Mouse (Mus musculus): ENCODE measurements around the gene Ccdc102a. TPM values are rescaled to one million over a fixed set of nuclear protein-coding genes. Genes with fewer than 3 reads are reported as not detected.

Gene Ccdc102a
- total and polyA plus RNA-seq, 3 experiments = 5.0 to 6.4 (median 5.7) TPM

- intact Hi-C loops (cut with DNase I) = no loop called here
- TF ChIP-seq POLR2A (IDR thresholded peaks at IDR 0.05; ENCODE audit: insufficient read depth, low read depth, low read length) = no peak
- WGBS = 71% methylated on average over 3 of the region's 3 CpGs
These were observed 17.3 kb upstream of the Ccdc102a start for GRCm38 (mm10) chr8:94935172-94935571.

GRCm38 (mm10) chr8:94933918-94934317 lies 16.0 kb upstream of the Ccdc102a start:
- intact Hi-C loops (cut with DNase I) = no loop called here
- Histone ChIP-seq H3K79me2 (replicated peaks; ENCODE audit: control insufficient read depth, insufficient read depth, low read length) (no peaks in the 10 kb centered on the region), H3K27ac (no peak overlapping the region), H3K27me3 (ENCODE audit: control insufficient read depth, insufficient read depth, low read length) (no peaks in the 10 kb centered on the region), H3K4me3 (no peak overlapping the region), H3K36me3 (ENCODE audit: control insufficient read depth, insufficient read depth, low read length) (no peaks in the 10 kb centered on the region), H3K4me1 (ENCODE audit: control insufficient read depth, insufficient read depth, low read length) (no peaks in the 10 kb centered on the region), H3K9ac (ENCODE audit: low read depth, low read length) (no peak overlapping the region)
- no peak for DNase-seq
- 47% methylated on average over 5 of the region's 5 CpGs for WGBS
- TF ChIP-seq CTCF (IDR thresholded peaks at IDR 0.05) (no peak), EP300 (IDR thresholded peaks at IDR 0.05; ENCODE audit: insufficient read depth, low read depth, low read length) (no peak), POLR2A (IDR thresholded peaks at IDR 0.05; ENCODE audit: insufficient read depth, low read depth, low read length) (no peak)

More at GRCm38 (mm10) chr8:94935172-94935571, 17.3 kb upstream of the Ccdc102a start:
- H3K27ac ChIP-seq = no peak overlapping the region
- H3K27me3 ChIP-seq (ENCODE audit: control insufficient read depth, insufficient read depth, low read length) = no peaks in the 10 kb centered on the region
- H3K4me3 ChIP-seq = no peak overlapping the region
- no peaks in the 10 kb centered on the region for H3K36me3 ChIP-seq (ENCODE audit: control insufficient read depth, insufficient read depth, low read length)
- no peak overlapping the region for H3K9ac ChIP-seq (ENCODE audit: low read depth, low read length)
- no peak for DNase-seq
- no peaks in the 10 kb centered on the region for H3K79me2 ChIP-seq (replicated peaks; ENCODE audit: control insufficient read depth, insufficient read depth, low read length)
- no peaks in the 10 kb centered on the region for H3K4me1 ChIP-seq (ENCODE audit: control insufficient read depth, insufficient read depth, low read length)

DNA sequence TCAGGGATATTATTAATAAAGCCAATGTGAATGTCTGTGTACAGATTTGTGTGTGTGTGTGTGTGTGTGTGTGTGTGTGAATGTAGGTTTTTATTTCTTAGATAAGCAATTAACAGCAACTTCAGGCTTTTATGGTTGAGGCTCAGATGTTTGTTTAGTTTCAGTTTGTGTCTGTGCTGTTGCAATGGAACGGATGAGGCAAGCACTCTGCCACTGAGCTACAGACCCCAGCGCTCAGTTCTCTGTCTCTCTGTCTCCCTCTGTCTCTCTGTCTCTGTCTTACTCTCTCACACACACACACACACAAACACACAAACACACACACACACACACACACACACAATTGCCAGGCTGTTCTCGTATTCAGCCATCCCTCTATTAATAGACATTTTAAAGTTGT lies 10.3 kb upstream of the Ccdc102a start:
- TF ChIP-seq POLR2A (IDR thresholded peaks at IDR 0.05; ENCODE audit: insufficient read depth, low read depth, low read length) = no peak
- TF ChIP-seq CTCF (IDR thresholded peaks at IDR 0.05) = no peak
- no peak for TF ChIP-seq EP300 (IDR thresholded peaks at IDR 0.05; ENCODE audit: insufficient read depth, low read depth, low read length)
- intact Hi-C loops (cut with DNase I) = no loop called here
- Histone ChIP-seq H3K27me3 (ENCODE audit: control insufficient read depth, insufficient read depth, low read length) (no peaks in the 10 kb centered on the region), H3K36me3 (ENCODE audit: control insufficient read depth, insufficient read depth, low read length) (no peaks in the 10 kb centered on the region), H3K79me2 (replicated peaks; ENCODE audit: control insufficient read depth, insufficient read depth, low read length) (no peaks in the 10 kb centered on the region), H3K27ac (no peak overlapping the region), H3K9ac (ENCODE audit: low read depth, low read length) (no peak overlapping the region), H3K4me1 (ENCODE audit: control insufficient read depth, insufficient read depth, low read length) (no peaks in the 10 kb centered on the region), H3K4me3 (no peak overlapping the region)
- no peak for DNase-seq
- 91% methylated on average over 3 of the region's 3 CpGs for WGBS

GRCm38 (mm10) chr8:94923405-94923804 lies 5.5 kb upstream of the Ccdc102a start, which contains the start of gene Adgrg5:
Gene Adgrg5 (plus strand): TSS chr8:94923694.
- peaks cover 8% of the 10 kb centered on the region for H3K4me1 ChIP-seq (ENCODE audit: control insufficient read depth, insufficient read depth, low read length)
- H3K4me3 ChIP-seq = no peak within 1 kb of the TSS
- no peaks in the 10 kb centered on the region for H3K27me3 ChIP-seq (ENCODE audit: control insufficient read depth, insufficient read depth, low read length)
- H3K27ac ChIP-seq = peak within 1 kb of the TSS; percentile 8
- intact Hi-C loops (cut with DNase I) = no loop called here
- DNase-seq = no peak
- H3K9ac ChIP-seq (ENCODE audit: low read depth, low read length) = no peak within 1 kb of the TSS
- H3K36me3 ChIP-seq (ENCODE audit: control insufficient read depth, insufficient read depth, low read length) = no peaks in the 10 kb centered on the region
- no peak for TF ChIP-seq EP300 (IDR thresholded peaks at IDR 0.05; ENCODE audit: insufficient read depth, low read depth, low read length)
- no peak for TF ChIP-seq CTCF (IDR thresholded peaks at IDR 0.05)
- no peak for TF ChIP-seq POLR2A (IDR thresholded peaks at IDR 0.05; ENCODE audit: insufficient read depth, low read depth, low read length)
- no peaks in the 10 kb centered on the region for H3K79me2 ChIP-seq (replicated peaks; ENCODE audit: control insufficient read depth, insufficient read depth, low read length)
- whole genome bisulfite sequencing = 69% methylated on average over 8 of the region's 8 CpGs

GRCm38 (mm10) chr8:94922602-94923001 lies 4.7 kb upstream of the Ccdc102a start:
- intact Hi-C loops (cut with DNase I) = no loop called here
- Histone ChIP-seq H3K36me3 (ENCODE audit: control insufficient read depth, insufficient read depth, low read length) (no peaks in the 10 kb centered on the region), H3K9ac (ENCODE audit: low read depth, low read length) (no peak overlapping the region), H3K4me1 (ENCODE audit: control insufficient read depth, insufficient read depth, low read length) (peaks cover 8% of the 10 kb centered on the region), H3K4me3 (no peak overlapping the region), H3K79me2 (replicated peaks; ENCODE audit: control insufficient read depth, insufficient read depth, low read length) (no peaks in the 10 kb centered on the region), H3K27ac (peak overlapping the region; percentile 8), H3K27me3 (ENCODE audit: control insufficient read depth, insufficient read depth, low read length) (no peaks in the 10 kb centered on the region)
- peak; percentile 43 to 59 for DNase-seq
- peak; percentile 75; the same call in 1 of the 2 replicates for TF ChIP-seq EP300 (IDR thresholded peaks at IDR 0.05; ENCODE audit: insufficient read depth, low read depth, low read length)
- TF ChIP-seq CTCF (IDR thresholded peaks at IDR 0.05) = no peak
- WGBS = 21% methylated on average over 8 of the region's 8 CpGs

DNA sequence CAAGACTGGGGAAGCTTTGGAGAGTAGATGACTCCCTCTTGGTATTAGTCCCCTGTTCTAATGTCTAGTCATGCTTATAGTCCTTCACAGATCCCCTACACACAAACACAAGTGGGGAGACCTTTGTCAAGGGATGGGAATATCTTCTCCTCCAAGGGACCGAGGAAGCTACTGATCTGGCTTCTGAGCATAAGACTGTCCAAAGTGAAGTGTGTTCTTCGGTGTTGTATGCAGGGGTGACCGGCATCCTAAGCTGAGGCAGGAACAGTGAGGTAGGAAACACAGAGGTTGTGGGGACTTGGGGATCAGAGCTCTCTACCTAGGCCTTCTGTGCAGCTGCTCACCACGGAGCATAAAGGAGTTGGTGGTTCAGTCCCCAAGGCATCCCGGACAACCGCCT lies 4.3 kb upstream of the Ccdc102a start:
- Histone ChIP-seq H3K79me2 (replicated peaks; ENCODE audit: control insufficient read depth, insufficient read depth, low read length) (no peaks in the 10 kb centered on the region), H3K4me1 (ENCODE audit: control insufficient read depth, insufficient read depth, low read length) (peaks cover 8% of the 10 kb centered on the region), H3K9ac (ENCODE audit: low read depth, low read length) (peak overlapping the region; percentile 20; the same call in 1 of the 2 replicates), H3K36me3 (ENCODE audit: control insufficient read depth, insufficient read depth, low read length) (no peaks in the 10 kb centered on the region), H3K27ac (peak overlapping the region; percentile 45), H3K27me3 (ENCODE audit: control insufficient read depth, insufficient read depth, low read length) (no peaks in the 10 kb centered on the region), H3K4me3 (no peak overlapping the region)
- TF ChIP-seq EP300 (IDR thresholded peaks at IDR 0.05; ENCODE audit: insufficient read depth, low read depth, low read length) (no peak), CTCF (IDR thresholded peaks at IDR 0.05) (no peak), POLR2A (IDR thresholded peaks at IDR 0.05; ENCODE audit: insufficient read depth, low read depth, low read length) (no peak)
- intact Hi-C loops (cut with DNase I) = no loop called here
- 44% methylated on average over 6 of the region's 6 CpGs for WGBS
- DNase-seq = no peak
